Mouse (Mus musculus): ENCODE results near the gene Thrb. TPM values are rescaled to one million over a fixed set of nuclear protein-coding genes. Genes with fewer than 3 reads are reported as not detected.

Gene Thrb
- polyA plus RNA-seq, 1 experiment from 2014 or later, result 1.8 TPM

GRCm38 (mm10) chr14:18008524-18008923 is 348.5 kb downstream of the Thrb start:
- 91% methylated on average over 3 of the region's 3 CpGs for WGBS
- Histone ChIP-seq H3K36me3 (ENCODE audit: control insufficient read depth, insufficient read depth, low read length) (no peaks in the 10 kb centered on the region), H3K27me3 (ENCODE audit: control insufficient read depth, insufficient read depth, low read length) (no peaks in the 10 kb centered on the region), H3K9ac (replicated peaks; ENCODE audit: low read length) (no peak overlapping the region), H3K4me3 (replicated peaks; ENCODE audit: low read depth, low read length) (no peak overlapping the region), H3K4me2 (ENCODE audit: low read length) (no peak overlapping the region), H3K4me1 (ENCODE audit: control insufficient read depth, insufficient read depth, low read length) (no peaks in the 10 kb centered on the region), H3K9me3 (ENCODE audit: control insufficient read depth, low read length) (no peaks in the 10 kb centered on the region), H3K27ac (replicated peaks; ENCODE audit: low read depth, low read length) (no peak overlapping the region)
- ATAC-seq (ENCODE audit: low FRiP score, low TSS enrichment) (no peak), DNase-seq (no peak)

GRCm38 (mm10) chr14:18016604-18017003 is 356.5 kb downstream of the Thrb start:
- ATAC-seq (ENCODE audit: low FRiP score, low TSS enrichment), result no peak
- no peaks in the 10 kb centered on the region for H3K27me3 ChIP-seq (ENCODE audit: control insufficient read depth, insufficient read depth, low read length)
- H3K4me1 ChIP-seq (ENCODE audit: control insufficient read depth, insufficient read depth, low read length), result no peaks in the 10 kb centered on the region
- DNase-seq, result no peak
- H3K27ac ChIP-seq (replicated peaks; ENCODE audit: low read depth, low read length), result no peak overlapping the region
- 86% methylated on average over 5 of the region's 5 CpGs for WGBS
- no peaks in the 10 kb centered on the region for H3K9me3 ChIP-seq (ENCODE audit: control insufficient read depth, low read length)
- H3K4me3 ChIP-seq (replicated peaks; ENCODE audit: low read depth, low read length), result no peak overlapping the region
- H3K4me2 ChIP-seq (ENCODE audit: low read length), result no peak overlapping the region
- H3K9ac ChIP-seq (replicated peaks; ENCODE audit: low read length), result no peak overlapping the region
- no peaks in the 10 kb centered on the region for H3K36me3 ChIP-seq (ENCODE audit: control insufficient read depth, insufficient read depth, low read length)

- H3K4me3 ChIP-seq (replicated peaks; ENCODE audit: low read depth, low read length), result no peak overlapping the region
- H3K27ac ChIP-seq (replicated peaks; ENCODE audit: low read depth, low read length), result no peak overlapping the region
- ATAC-seq (ENCODE audit: low FRiP score, low TSS enrichment) (no peak), DNase-seq (no peak)
- no peak overlapping the region for H3K4me2 ChIP-seq (ENCODE audit: low read length)
- H3K9ac ChIP-seq (replicated peaks; ENCODE audit: low read length), result no peak overlapping the region
- H3K4me1 ChIP-seq (ENCODE audit: control insufficient read depth, insufficient read depth, low read length), result no peaks in the 10 kb centered on the region
- 84% methylated on average over 4 of the region's 4 CpGs for WGBS
- no peaks in the 10 kb centered on the region for H3K9me3 ChIP-seq (ENCODE audit: control insufficient read depth, low read length)
- H3K27me3 ChIP-seq (ENCODE audit: control insufficient read depth, insufficient read depth, low read length), result no peaks in the 10 kb centered on the region
- no peaks in the 10 kb centered on the region for H3K36me3 ChIP-seq (ENCODE audit: control insufficient read depth, insufficient read depth, low read length)
These were observed 360.1 kb downstream of the Thrb start for GRCm38 (mm10) chr14:18020128-18020527.

GRCm38 (mm10) chr14:18020636-18021035 is 360.6 kb downstream of the Thrb start:
- Histone ChIP-seq H3K9ac (replicated peaks; ENCODE audit: low read length) (no peak overlapping the region), H3K27me3 (ENCODE audit: control insufficient read depth, insufficient read depth, low read length) (no peaks in the 10 kb centered on the region), H3K27ac (replicated peaks; ENCODE audit: low read depth, low read length) (no peak overlapping the region), H3K4me2 (ENCODE audit: low read length) (no peak overlapping the region), H3K4me3 (replicated peaks; ENCODE audit: low read depth, low read length) (no peak overlapping the region), H3K4me1 (ENCODE audit: control insufficient read depth, insufficient read depth, low read length) (no peaks in the 10 kb centered on the region), H3K36me3 (ENCODE audit: control insufficient read depth, insufficient read depth, low read length) (no peaks in the 10 kb centered on the region), H3K9me3 (ENCODE audit: control insufficient read depth, low read length) (no peaks in the 10 kb centered on the region)
- 87% methylated on average over 3 of the region's 3 CpGs for WGBS
- DNase-seq, result no peak
- no peak for ATAC-seq (ENCODE audit: low FRiP score, low TSS enrichment)

- H3K4me1 ChIP-seq (ENCODE audit: control insufficient read depth, insufficient read depth, low read length), result no peaks in the 10 kb centered on the region
- no peaks in the 10 kb centered on the region for H3K27me3 ChIP-seq (ENCODE audit: control insufficient read depth, insufficient read depth, low read length)
- no peak overlapping the region for H3K9ac ChIP-seq (replicated peaks; ENCODE audit: low read length)
- ATAC-seq (ENCODE audit: low FRiP score, low TSS enrichment), result no peak
- H3K27ac ChIP-seq (replicated peaks; ENCODE audit: low read depth, low read length), result no peak overlapping the region
- no peak overlapping the region for H3K4me2 ChIP-seq (ENCODE audit: low read length)
- no peak for DNase-seq
- H3K4me3 ChIP-seq (replicated peaks; ENCODE audit: low read depth, low read length), result no peak overlapping the region
- 87% methylated on average over 2 of the region's 2 CpGs for WGBS
- H3K9me3 ChIP-seq (ENCODE audit: control insufficient read depth, low read length), result no peaks in the 10 kb centered on the region
- no peaks in the 10 kb centered on the region for H3K36me3 ChIP-seq (ENCODE audit: control insufficient read depth, insufficient read depth, low read length)
These were observed 361.7 kb downstream of the Thrb start for GRCm38 (mm10) chr14:18021726-18022125.

- Histone ChIP-seq H3K27me3 (ENCODE audit: control insufficient read depth, insufficient read depth, low read length) (no peaks in the 10 kb centered on the region), H3K9ac (replicated peaks; ENCODE audit: low read length) (no peak overlapping the region), H3K27ac (replicated peaks; ENCODE audit: low read depth, low read length) (no peak overlapping the region), H3K4me2 (ENCODE audit: low read length) (no peak overlapping the region), H3K4me3 (replicated peaks; ENCODE audit: low read depth, low read length) (no peak overlapping the region), H3K9me3 (ENCODE audit: control insufficient read depth, low read length) (no peaks in the 10 kb centered on the region), H3K4me1 (ENCODE audit: control insufficient read depth, insufficient read depth, low read length) (no peaks in the 10 kb centered on the region), H3K36me3 (ENCODE audit: control insufficient read depth, insufficient read depth, low read length) (no peaks in the 10 kb centered on the region)
- no peak for DNase-seq
- ATAC-seq (ENCODE audit: low FRiP score, low TSS enrichment), result no peak
These were observed 362.3 kb downstream of the Thrb start for GRCm38 (mm10) chr14:18022351-18022750.

GRCm38 (mm10) chr14:18027867-18028266 is 367.8 kb downstream of the Thrb start:
- no peaks in the 10 kb centered on the region for H3K9me3 ChIP-seq (ENCODE audit: control insufficient read depth, low read length)
- 88% methylated on average over 1 of the region's 1 CpGs for WGBS
- H3K36me3 ChIP-seq (ENCODE audit: control insufficient read depth, insufficient read depth, low read length), result no peaks in the 10 kb centered on the region
- H3K9ac ChIP-seq (replicated peaks; ENCODE audit: low read length), result no peak overlapping the region
- H3K4me1 ChIP-seq (ENCODE audit: control insufficient read depth, insufficient read depth, low read length), result no peaks in the 10 kb centered on the region
- DNase-seq (no peak), ATAC-seq (ENCODE audit: low FRiP score, low TSS enrichment) (no peak)
- H3K27me3 ChIP-seq (ENCODE audit: control insufficient read depth, insufficient read depth, low read length), result no peaks in the 10 kb centered on the region
- H3K4me3 ChIP-seq (replicated peaks; ENCODE audit: low read depth, low read length), result no peak overlapping the region
- no peak overlapping the region for H3K27ac ChIP-seq (replicated peaks; ENCODE audit: low read depth, low read length)
- no peak overlapping the region for H3K4me2 ChIP-seq (ENCODE audit: low read length)

GRCm38 (mm10) chr14:18029181-18029932 is 369.3 kb downstream of the Thrb start:
- no peak overlapping the region for H3K27ac ChIP-seq (replicated peaks; ENCODE audit: low read depth, low read length)
- 79% methylated on average over 2 of the region's 2 CpGs for WGBS
- no peak for DNase-seq
- ATAC-seq (ENCODE audit: low FRiP score, low TSS enrichment), result no peak
- no peak overlapping the region for H3K4me2 ChIP-seq (ENCODE audit: low read length)
- no peaks in the 10 kb centered on the region for H3K9me3 ChIP-seq (ENCODE audit: control insufficient read depth, low read length)
- H3K27me3 ChIP-seq (ENCODE audit: control insufficient read depth, insufficient read depth, low read length), result no peaks in the 10 kb centered on the region
- no peak overlapping the region for H3K4me3 ChIP-seq (replicated peaks; ENCODE audit: low read depth, low read length)
- no peaks in the 10 kb centered on the region for H3K4me1 ChIP-seq (ENCODE audit: control insufficient read depth, insufficient read depth, low read length)
- no peak overlapping the region for H3K9ac ChIP-seq (replicated peaks; ENCODE audit: low read length)
- no peaks in the 10 kb centered on the region for H3K36me3 ChIP-seq (ENCODE audit: control insufficient read depth, insufficient read depth, low read length)

GRCm38 (mm10) chr14:18031941-18032340 is 371.9 kb downstream of the Thrb start:
- H3K4me3 ChIP-seq (replicated peaks; ENCODE audit: low read depth, low read length), result no peak overlapping the region
- no peak overlapping the region for H3K9ac ChIP-seq (replicated peaks; ENCODE audit: low read length)
- no peak overlapping the region for H3K27ac ChIP-seq (replicated peaks; ENCODE audit: low read depth, low read length)
- no peak overlapping the region for H3K4me2 ChIP-seq (ENCODE audit: low read length)
- H3K9me3 ChIP-seq (ENCODE audit: control insufficient read depth, low read length), result no peaks in the 10 kb centered on the region
- no peaks in the 10 kb centered on the region for H3K36me3 ChIP-seq (ENCODE audit: control insufficient read depth, insufficient read depth, low read length)
- H3K4me1 ChIP-seq (ENCODE audit: control insufficient read depth, insufficient read depth, low read length), result no peaks in the 10 kb centered on the region
- ATAC-seq (ENCODE audit: low FRiP score, low TSS enrichment), result no peak
- no peaks in the 10 kb centered on the region for H3K27me3 ChIP-seq (ENCODE audit: control insufficient read depth, insufficient read depth, low read length)
- DNase-seq, result no peak
- 76% methylated on average over 3 of the region's 3 CpGs for WGBS
